ENCODE assay signal across 8 mouse cellular contexts in genomic region chr4:155121915-155122443, GRCm38 (mm10). TPM values are rescaled to one million over a fixed set of nuclear protein-coding genes. Genes with fewer than 3 reads are reported as not detected.
DNase-seq lines count a peak whose midpoint lies in the region; ATAC-seq and TF ChIP-seq lines count a peak whose summit lies in the region.

No protein-coding gene starts in this region.

- no peak overlapping the region for H3K4me3 ChIP-seq in heart, embryonic 11.5 days (ENCODE audit: low read depth, low read length)
- peak overlapping the region; percentile 55; the same call in 1 of the 2 replicates for H3K4me3 ChIP-seq in G1E (ENCODE audit: low read depth, low read length)
- H3K4me3 ChIP-seq in forebrain, embryonic 16.5 days (replicated peaks; ENCODE audit: low read length) = no peak overlapping the region
- H3K4me3 ChIP-seq in midbrain, embryonic 11.5 days (ENCODE audit: low read depth, low read length) = no peak overlapping the region

- TF ChIP-seq CTCF in G1E (IDR thresholded peaks at IDR 0.05; ENCODE audit: low read depth, low read length) = no peak

- H3K27me3 ChIP-seq in heart, embryonic 11.5 days (ENCODE audit: control insufficient read depth, insufficient read depth, low read length) = no peaks in the 10 kb centered on the region
- H3K27me3 ChIP-seq in G1E (ENCODE audit: insufficient read depth, low read length) = 0 out of 2 replicates have a peak, but pooled peaks cover 2% of the 10 kb centered on the region
- no peaks in the 10 kb centered on the region for H3K27me3 ChIP-seq in forebrain, embryonic 16.5 days (replicated peaks; ENCODE audit: control insufficient read depth, insufficient read depth, low read length)
- no peaks in the 10 kb centered on the region for H3K27me3 ChIP-seq in midbrain, embryonic 11.5 days (ENCODE audit: control insufficient read depth, insufficient read depth, low read length)

- H3K4me1 ChIP-seq in heart, embryonic 11.5 days (ENCODE audit: control insufficient read depth, insufficient read depth, low read length) = peaks cover 53% of the 10 kb centered on the region
- H3K4me1 ChIP-seq in G1E (ENCODE audit: insufficient read depth, low read depth, low read length) = peaks cover 97% of the 10 kb centered on the region
- peaks cover 25% of the 10 kb centered on the region for H3K4me1 ChIP-seq in forebrain, embryonic 16.5 days (replicated peaks; ENCODE audit: control insufficient read depth, insufficient read depth, low read length)
- peaks cover 10% of the 10 kb centered on the region; the same call in 1 of the 2 replicates for H3K4me1 ChIP-seq in midbrain, embryonic 11.5 days (ENCODE audit: control insufficient read depth, insufficient read depth, low read length)

- peak overlapping the region; percentile 27; the same call in 1 of the 2 replicates for H3K4me2 ChIP-seq in heart, embryonic 11.5 days
- 0 out of 2 replicates have a peak overlapping the region, but pooled peaks have one; percentile 13 for H3K4me2 ChIP-seq in forebrain, embryonic 16.5 days (ENCODE audit: low read length)
- H3K4me2 ChIP-seq in midbrain, embryonic 11.5 days = no peak overlapping the region

- H3K9me3 ChIP-seq in heart, embryonic 11.5 days (replicated peaks; ENCODE audit: control insufficient read depth, low read length) = no peaks in the 10 kb centered on the region; the same call in 1 of the 2 replicates
- H3K9me3 ChIP-seq in G1E (replicated peaks) = peaks cover 4% of the 10 kb centered on the region
- H3K9me3 ChIP-seq in forebrain, embryonic 16.5 days (ENCODE audit: control insufficient read depth, low read length) = no peaks in the 10 kb centered on the region
- no peaks in the 10 kb centered on the region for H3K9me3 ChIP-seq in midbrain, embryonic 11.5 days (ENCODE audit: control insufficient read depth, low read length)

- H3K9ac ChIP-seq in heart, embryonic 11.5 days (ENCODE audit: low read depth, low read length) = no peak overlapping the region
- H3K9ac ChIP-seq in forebrain, embryonic 16.5 days (replicated peaks; ENCODE audit: low read depth, low read length) = peak overlapping the region; percentile 15; the same call in 1 of the 2 replicates
- peak overlapping the region; percentile 13; the same call in 1 of the 2 replicates for H3K9ac ChIP-seq in midbrain, embryonic 11.5 days (ENCODE audit: low read length)

- WGBS in heart, embryonic 11.5 days (ENCODE audit: insufficient replicate concordance) = 68% methylated on average over 6 of the region's 6 CpGs
- 71% methylated on average over 6 of the region's 6 CpGs for WGBS in forebrain, embryonic 16.5 days
- WGBS in midbrain, embryonic 11.5 days = 88% methylated on average over 6 of the region's 6 CpGs

- DNase-seq in heart, postnatal 4 days = no peak
- no peak for DNase-seq in G1E (ENCODE audit: low spot score)
- no peak for DNase-seq in midbrain, embryonic 11.5 days (ENCODE audit: low spot score, missing footprints)
- no peak for DNase-seq in layer of hippocampus, adult 18-20 months (ENCODE audit: low spot score in 2 of 2)
- DNase-seq in cerebellum, adult 8-10 months = no peak
- no peak for DNase-seq in cerebellum, adult 11 months

- no peaks in the 10 kb centered on the region for H3K36me3 ChIP-seq in heart, embryonic 11.5 days (ENCODE audit: control insufficient read depth, insufficient read depth, low read length)
- peaks cover 2% of the 10 kb centered on the region for H3K36me3 ChIP-seq in G1E (replicated peaks)
- H3K36me3 ChIP-seq in forebrain, embryonic 16.5 days (ENCODE audit: control insufficient read depth, insufficient read depth) = no peaks in the 10 kb centered on the region
- H3K36me3 ChIP-seq in midbrain, embryonic 11.5 days (ENCODE audit: control insufficient read depth, insufficient read depth, low read length) = no peaks in the 10 kb centered on the region

- H3K27ac ChIP-seq in heart, embryonic 11.5 days (ENCODE audit: low read depth, low read length) = peak overlapping the region; percentile 82
- peak overlapping the region; percentile 87 for H3K27ac ChIP-seq in forebrain, embryonic 16.5 days (ENCODE audit: low read length)
- H3K27ac ChIP-seq in midbrain, embryonic 11.5 days (ENCODE audit: low read depth, low read length) = no peak overlapping the region

- ATAC-seq in heart, embryonic 11.5 days (replicated peaks; ENCODE audit: insufficient number of reproducible peaks, low FRiP score, low TSS enrichment) = no peak
- ATAC-seq in G1E (ENCODE audit: extremely low read depth, insufficient number of reproducible peaks, low FRiP score, poor library complexity, severe bottlenecking) = no peak
- peak; percentile 32 for ATAC-seq in forebrain, embryonic 16.5 days
- 0 out of 2 replicates have a peak, but pooled peaks have one; percentile 26 for ATAC-seq in midbrain, embryonic 11.5 days (ENCODE audit: low FRiP score)

RNA-seq across cellular contexts. Expression of gene Morn1, which starts 35.6 kb away (rescaled TPM):
- 2.5 and 2.9 TPM in 2 replicates for polyA plus RNA-seq in heart, embryonic 11.5 days (2014; fragmentation: Nextera tagmentation; extraction: Ambion mirVana)
- total RNA-seq in heart, postnatal 4 days (2021) = 1 to 10 TPM; 2.8 to 3.0 TPM
- total RNA-seq in G1E (2014; fragmentation: Nextera tagmentation) = 2.3 and 4.2 TPM in 2 replicates
- total RNA-seq in G1E (2017) = 5.3 and 7.2 TPM in 2 replicates
- 1.8 and 2.9 TPM in 2 replicates for polyA plus RNA-seq in G1E (2012)
- 6.0 and 10.7 TPM in 2 replicates for polyA plus RNA-seq in forebrain, embryonic 16.5 days (2015; fragmentation: Nextera tagmentation; extraction: Ambion mirVana)
- 4.1 and 5.1 TPM in 2 replicates for polyA plus RNA-seq in midbrain, embryonic 11.5 days (2014; fragmentation: Nextera tagmentation; extraction: Ambion mirVana)
- 10 to 100 TPM in 1 of 2 experiments, 1 to 10 TPM in 1; 9.3 to 11.3 TPM for total RNA-seq in layer of hippocampus, adult 18-20 months (2021)

RNA-seq across cellular contexts. Expression of gene Rer1, which starts 35.8 kb away (rescaled TPM):
- polyA plus RNA-seq in heart, embryonic 11.5 days (2014; fragmentation: Nextera tagmentation; extraction: Ambion mirVana) = 148 TPM in 2 replicates
- 10 to 100 TPM; 76.1 to 78.4 TPM for total RNA-seq in heart, postnatal 4 days (2021)
- total RNA-seq in G1E (2014; fragmentation: Nextera tagmentation) (209 TPM in 2 replicates), G1E (2017) (212 and 216 TPM in 2 replicates)
- polyA plus RNA-seq in G1E (2012) = 123 and 125 TPM in 2 replicates
- polyA plus RNA-seq in forebrain, embryonic 16.5 days (2015; fragmentation: Nextera tagmentation; extraction: Ambion mirVana) = 125 and 133 TPM in 2 replicates
- polyA plus RNA-seq in midbrain, embryonic 11.5 days (2014; fragmentation: Nextera tagmentation; extraction: Ambion mirVana) = 152 and 162 TPM in 2 replicates
- total RNA-seq in layer of hippocampus, adult 18-20 months (2021) = 10 to 100 TPM; 63.4 to 65.5 TPM

RNA-seq across cellular contexts. Expression of gene Pex10, which starts 55.2 kb away (rescaled TPM):
- 4.1 and 9.9 TPM in 2 replicates for polyA plus RNA-seq in heart, embryonic 11.5 days (2014; fragmentation: Nextera tagmentation; extraction: Ambion mirVana)
- total RNA-seq in heart, postnatal 4 days (2021) = 10 to 100 TPM; 16.6 to 17.1 TPM
- total RNA-seq in G1E (2014; fragmentation: Nextera tagmentation) = 15.9 and 21.1 TPM in 2 replicates
- 23.2 and 23.4 TPM in 2 replicates for total RNA-seq in G1E (2017)
- polyA plus RNA-seq in G1E (2012) = 30.3 and 40.2 TPM in 2 replicates
- 19.5 and 22.1 TPM in 2 replicates for polyA plus RNA-seq in forebrain, embryonic 16.5 days (2015; fragmentation: Nextera tagmentation; extraction: Ambion mirVana)
- polyA plus RNA-seq in midbrain, embryonic 11.5 days (2014; fragmentation: Nextera tagmentation; extraction: Ambion mirVana) = 8.2 and 9.7 TPM in 2 replicates
- 10 to 100 TPM; 21.5 to 22.0 TPM for total RNA-seq in layer of hippocampus, adult 18-20 months (2021)

Comparison
In these comparisons a context has a peak if more than half of its experiments do, and no peak if none do; other contexts are left out.
1. ATAC-seq: peak in forebrain, embryonic 16.5 days (single experiment) and midbrain, embryonic 11.5 days (single experiment); none in heart, embryonic 11.5 days (single experiment) and G1E (single experiment).